Mouse (Mus musculus) neural tube, embryonic 12.5 days (tissue): ENCODE data around the gene Palm. TPM values are rescaled to one million over a fixed set of nuclear protein-coding genes. Genes with fewer than 3 reads are reported as not detected.

ENCODE experiments used
- ATAC-seq: fragments of 200-750 bp; cut with Nextera tagmentation; 2 replicates; pipeline ENCODE4 v1.8.0; 2017; ENCODE audit warnings: low read depth, mild to moderate bottlenecking, moderate TSS enrichment, moderate library complexity; ENCODE audit not compliant: low FRiP score
- H3K27ac ChIP-seq: fragments of 300-500 bp; sonication (generic); 2 replicates; pipeline ENCODE4 v1.5.1; 2016
- H3K27me3 ChIP-seq: fragments of 300-500 bp; sonication (generic); replicated peaks from 2 replicates; pipeline ENCODE4 v1.6.1; 2016; ENCODE audit warnings: mild to moderate bottlenecking
- H3K36me3 ChIP-seq: fragments of 300-500 bp; sonication (generic); 2 replicates; pipeline ENCODE4 v1.6.1; 2016; ENCODE audit warnings: mild to moderate bottlenecking
- H3K4me1 ChIP-seq: fragments of 300-500 bp; sonication (generic); 2 replicates; pipeline ENCODE4 v1.6.1; 2016
- H3K4me2 ChIP-seq: fragments of 300-500 bp; sonication (generic); replicated peaks from 2 replicates; pipeline ENCODE4 v1.6.1; 2016; ENCODE audit warnings: mild to moderate bottlenecking
- H3K4me3 ChIP-seq: fragments of 300-500 bp; sonication (generic); 2 replicates; pipeline ENCODE4 v1.5.1; 2016
- H3K9ac ChIP-seq: fragments of 300-500 bp; sonication (generic); 2 replicates; pipeline ENCODE4 v1.6.1; 2016; ENCODE audit warnings: mild to moderate bottlenecking
- H3K9me3 ChIP-seq: fragments of 300-500 bp; sonication (generic); 2 replicates; pipeline ENCODE4 v1.6.1; 2016; ENCODE audit warnings: mild to moderate bottlenecking
- WGBS: fragments of 180-500 bp; shearing (Covaris S2); methylation state at CpG from one replicate; pipeline ENCODE4 v1.1.7; 2016; 5-methylcytosine and 5-hydroxymethylcytosine counted together
- polyA plus RNA-seq: library from polyadenylated mRNA; unstranded; fragments of >200 nt; fragmentation: Nextera tagmentation; extraction: Ambion mirVana; gene quantifications from 2 replicates; pipeline ENCODE4 v1.2.1, GENCODE M21; 2016

The Palm gene
- polyA plus RNA-seq, 1 experiment from 2014 or later: 205 TPM

- ATAC-seq: no peak
- no peak within 1 kb of the TSS for H3K27ac ChIP-seq
- 90% methylated on average over 4 of the region's 4 CpGs for WGBS
Measured at GRCm38 (mm10) chr10:79790861-79791260, 2.5 kb upstream of the Palm start, which contains the start of gene Prss57. Gene Prss57, minus strand, starts transcription at chr10:79790961.

GRCm38 (mm10) chr10:79792339-79793040, 882 bp upstream of the Palm start:
- H3K9me3 ChIP-seq: no peaks in the 10 kb centered on the region
- no peaks in the 10 kb centered on the region for H3K36me3 ChIP-seq
- H3K9ac ChIP-seq: no peak overlapping the region
- peak overlapping the region; percentile 92; the same call in 1 of the 2 replicates for H3K4me3 ChIP-seq
- 85% methylated on average over 5 of the region's 5 CpGs for WGBS
- H3K4me2 ChIP-seq: peak overlapping the region; percentile 70; the same call in 1 of the 2 replicates
- H3K27ac ChIP-seq: no peak overlapping the region
- H3K27me3 ChIP-seq: 0 out of 2 replicates have a peak, but pooled peaks cover 4% of the 10 kb centered on the region
- ATAC-seq: no peak
- peaks cover 24% of the 10 kb centered on the region for H3K4me1 ChIP-seq

More at GRCm38 (mm10) chr10:79790861-79791260, 2.5 kb upstream of the Palm start, which contains the start of gene Prss57:
- 0 out of 2 replicates have a peak, but pooled peaks cover 4% of the 10 kb centered on the region for H3K27me3 ChIP-seq
- H3K9ac ChIP-seq: no peak within 1 kb of the TSS
- H3K4me2 ChIP-seq: no peak within 1 kb of the TSS
- H3K36me3 ChIP-seq: no peaks in the 10 kb centered on the region
- H3K9me3 ChIP-seq: no peaks in the 10 kb centered on the region
- H3K4me1 ChIP-seq: peaks cover 15% of the 10 kb centered on the region
- no peak within 1 kb of the TSS for H3K4me3 ChIP-seq

DNA sequence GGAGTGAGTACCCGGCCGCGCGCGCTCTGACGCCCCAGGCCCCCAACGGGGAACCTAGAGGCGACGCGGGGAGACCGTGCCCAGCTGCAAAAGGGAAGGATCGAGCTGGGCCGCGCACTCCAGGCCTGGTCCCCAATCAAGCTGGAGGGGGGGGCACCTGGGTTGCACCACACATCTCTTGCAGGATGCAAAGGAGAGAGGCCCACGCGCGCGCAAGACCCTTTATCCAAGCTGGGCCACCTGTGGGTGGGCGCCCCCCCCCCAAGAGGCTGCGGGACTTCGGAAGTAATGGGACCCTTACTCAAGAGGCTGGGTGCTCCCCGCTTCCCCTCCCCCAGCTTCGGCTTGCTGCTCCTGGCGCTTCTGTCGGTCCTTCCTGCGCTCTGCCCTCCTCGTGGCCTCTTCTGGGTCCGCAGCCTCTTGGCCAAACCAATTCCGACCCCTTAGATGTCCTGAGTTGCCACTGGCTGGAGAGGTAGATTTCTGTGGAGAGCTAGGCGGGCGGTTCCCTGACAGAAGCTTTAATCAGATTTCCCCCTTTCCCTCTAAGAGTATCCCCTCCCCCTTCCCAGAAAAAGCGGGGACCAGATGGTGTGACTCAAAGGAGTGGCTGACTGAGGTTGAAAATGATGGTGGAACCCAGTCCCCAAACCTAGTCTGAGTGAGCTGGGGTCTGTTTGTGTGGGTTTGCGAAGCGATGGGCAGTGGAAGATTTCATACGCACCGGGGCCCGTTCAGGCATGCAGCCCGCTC, 542 bp downstream of the Palm start:
- no peaks in the 10 kb centered on the region for H3K9me3 ChIP-seq
- peak overlapping the region; percentile 92 for H3K4me3 ChIP-seq
- H3K4me1 ChIP-seq: peaks cover 33% of the 10 kb centered on the region
- peak overlapping the region; percentile 46 for H3K27ac ChIP-seq
- WGBS: under 1% methylated on average over 38 of the region's 38 CpGs
- peak; percentile 36; the same call in 1 of the 2 replicates for ATAC-seq
- 0 out of 2 replicates have a peak, but pooled peaks cover 4% of the 10 kb centered on the region for H3K27me3 ChIP-seq
- peak overlapping the region; percentile 98 for H3K9ac ChIP-seq
- H3K4me2 ChIP-seq: peak overlapping the region; percentile 70
- H3K36me3 ChIP-seq: no peaks in the 10 kb centered on the region

DNA sequence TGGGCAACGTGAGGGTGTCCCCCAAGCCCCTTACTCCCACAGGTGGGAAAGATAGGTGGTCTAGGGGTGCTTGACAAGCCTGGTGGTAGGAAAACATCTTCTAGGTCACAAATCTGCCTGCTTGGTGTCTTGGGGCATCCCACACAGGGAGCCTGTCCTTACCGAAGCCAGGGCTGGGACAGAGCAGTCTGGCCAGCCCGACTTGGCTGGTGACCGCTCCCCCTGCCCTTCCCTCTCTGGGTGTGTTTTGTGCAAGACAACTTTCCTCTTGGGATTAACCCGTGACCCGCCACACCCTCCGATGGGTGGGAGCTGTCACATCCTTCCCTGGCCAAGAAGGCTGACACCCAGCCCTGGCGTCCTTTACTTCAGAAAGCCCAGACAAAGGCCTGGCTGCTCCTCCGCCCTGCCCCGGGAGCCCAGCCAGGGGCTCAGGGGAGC, 1.1 kb downstream of the Palm start:
- Histone ChIP-seq H3K9me3 (no peaks in the 10 kb centered on the region), H3K4me2 (peak overlapping the region; percentile 70), H3K4me3 (peak overlapping the region; percentile 92), H3K9ac (peak overlapping the region; percentile 98), H3K36me3 (no peaks in the 10 kb centered on the region), H3K27me3 (0 out of 2 replicates have a peak, but pooled peaks cover 1% of the 10 kb centered on the region), H3K27ac (peak overlapping the region; percentile 46; the same call in 1 of the 2 replicates), H3K4me1 (peaks cover 33% of the 10 kb centered on the region)
- WGBS: 7% methylated on average over 10 of the region's 10 CpGs
- ATAC-seq: peak; percentile 43; the same call in 1 of the 2 replicates

DNA sequence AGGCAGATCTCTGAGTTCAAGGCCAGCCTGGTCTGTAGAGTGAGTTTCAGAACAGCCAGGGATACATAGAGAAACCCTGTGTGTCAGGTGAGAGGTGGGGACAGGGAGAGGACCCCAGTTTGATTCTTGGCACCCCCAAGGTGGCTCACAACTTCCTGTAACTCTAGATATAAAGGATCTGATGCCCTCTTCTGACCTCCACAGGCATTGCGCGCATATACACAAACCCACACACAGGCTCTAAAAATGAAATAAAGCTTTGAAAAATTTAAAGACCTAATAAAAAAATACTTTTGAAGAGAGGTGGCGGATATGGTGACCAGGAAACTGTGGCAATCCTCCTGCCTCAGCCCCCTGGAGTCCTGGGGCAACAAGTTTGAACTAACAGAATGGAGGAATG, 2.5 kb downstream of the Palm start:
- 98% methylated on average over 3 of the region's 3 CpGs for WGBS
- Histone ChIP-seq H3K27ac (no peak overlapping the region), H3K4me1 (peaks cover 37% of the 10 kb centered on the region), H3K27me3 (no peaks in the 10 kb centered on the region), H3K9me3 (no peaks in the 10 kb centered on the region), H3K9ac (no peak overlapping the region), H3K4me3 (no peak overlapping the region), H3K36me3 (0 out of 2 replicates have a peak, but pooled peaks cover 3% of the 10 kb centered on the region), H3K4me2 (0 out of 2 replicates have a peak overlapping the region, but pooled peaks have one; percentile 3)
- ATAC-seq: no peak

DNA sequence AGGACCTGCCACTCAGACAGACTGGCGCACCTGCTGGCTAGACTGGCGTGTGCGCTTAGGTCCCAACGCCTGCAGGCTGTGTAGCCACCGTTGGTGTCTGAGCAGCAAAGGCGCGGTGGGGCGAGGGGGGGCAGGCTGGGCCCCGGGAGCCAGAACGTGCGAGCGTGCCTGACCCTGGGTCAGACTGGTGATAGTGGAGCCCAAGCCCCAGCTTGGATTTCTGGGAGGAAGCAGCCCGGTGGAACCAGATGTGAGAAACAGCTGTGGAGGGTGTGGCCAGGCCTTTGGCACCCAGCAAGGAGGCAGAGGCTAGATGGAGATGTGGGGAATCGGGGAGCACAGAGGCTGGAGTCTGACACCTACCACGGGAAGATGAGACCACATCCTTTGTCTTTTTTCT, 4.0 kb downstream of the Palm start:
- Histone ChIP-seq H3K36me3 (0 out of 2 replicates have a peak, but pooled peaks cover 3% of the 10 kb centered on the region), H3K4me2 (peak overlapping the region; percentile 40), H3K4me3 (peak overlapping the region; percentile 15), H3K4me1 (peaks cover 49% of the 10 kb centered on the region), H3K27me3 (no peaks in the 10 kb centered on the region), H3K9me3 (no peaks in the 10 kb centered on the region), H3K27ac (peak overlapping the region; percentile 27; the same call in 1 of the 2 replicates), H3K9ac (peak overlapping the region; percentile 26; the same call in 1 of the 2 replicates)
- ATAC-seq: no peak
- WGBS: 42% methylated on average over 15 of the region's 15 CpGs

GRCm38 (mm10) chr10:79798289-79798928, 5.0 kb downstream of the Palm start:
- Histone ChIP-seq H3K9ac (no peak overlapping the region), H3K9me3 (no peaks in the 10 kb centered on the region), H3K36me3 (0 out of 2 replicates have a peak, but pooled peaks cover 3% of the 10 kb centered on the region), H3K4me2 (no peak overlapping the region), H3K4me1 (peaks cover 57% of the 10 kb centered on the region), H3K27me3 (no peaks in the 10 kb centered on the region), H3K4me3 (no peak overlapping the region), H3K27ac (no peak overlapping the region)
- 91% methylated on average over 12 of the region's 12 CpGs for WGBS
- ATAC-seq: no peak

- WGBS: 82% methylated on average over 11 of the region's 11 CpGs
- Histone ChIP-seq H3K36me3 (0 out of 2 replicates have a peak, but pooled peaks cover 3% of the 10 kb centered on the region), H3K4me1 (peaks cover 65% of the 10 kb centered on the region), H3K4me2 (no peak overlapping the region), H3K27me3 (no peaks in the 10 kb centered on the region), H3K27ac (no peak overlapping the region; the same call in 1 of the 2 replicates), H3K9ac (no peak overlapping the region), H3K9me3 (no peaks in the 10 kb centered on the region), H3K4me3 (no peak overlapping the region)
- no peak for ATAC-seq
Measured at GRCm38 (mm10) chr10:79800508-79800907, 7.1 kb downstream of the Palm start.

DNA sequence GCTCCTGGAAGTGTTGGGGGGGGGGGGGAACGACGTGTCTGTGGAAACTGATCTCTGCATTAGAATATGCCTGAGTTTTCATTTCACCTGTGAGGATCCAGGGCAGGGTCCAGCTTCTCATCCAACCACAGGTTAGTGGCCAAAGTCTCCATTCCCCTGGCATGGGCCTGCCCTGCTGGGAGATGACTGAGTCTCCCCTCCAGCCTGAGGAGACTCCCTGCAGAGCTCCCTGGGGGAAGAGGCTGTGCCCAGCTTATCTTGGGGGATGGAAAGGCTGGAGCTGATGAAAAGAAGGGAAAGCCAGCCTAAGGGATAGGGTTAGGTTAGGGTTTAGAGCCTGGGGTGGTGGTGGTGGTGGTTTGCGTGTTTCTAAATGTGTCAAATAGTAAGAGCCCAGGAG, 8.5 kb downstream of the Palm start:
- peaks cover 73% of the 10 kb centered on the region for H3K4me1 ChIP-seq
- no peak for ATAC-seq
- 43% methylated on average over 3 of the region's 3 CpGs for WGBS

GRCm38 (mm10) chr10:79802331-79802971, 9.1 kb downstream of the Palm start:
- no peak overlapping the region for H3K4me3 ChIP-seq
- H3K4me1 ChIP-seq: peaks cover 75% of the 10 kb centered on the region
- ATAC-seq: no peak
- no peaks in the 10 kb centered on the region for H3K9me3 ChIP-seq
- peak overlapping the region; percentile 13; the same call in 1 of the 2 replicates for H3K9ac ChIP-seq
- H3K27ac ChIP-seq: peak overlapping the region; percentile 91
- H3K4me2 ChIP-seq: peak overlapping the region; percentile 34
- no peaks in the 10 kb centered on the region for H3K27me3 ChIP-seq
- 41% methylated on average over 11 of the region's 11 CpGs for WGBS
- H3K36me3 ChIP-seq: peaks cover 12% of the 10 kb centered on the region; the same call in 1 of the 2 replicates

More for the DNA sequence above, 8.5 kb downstream of the Palm start:
- Histone ChIP-seq H3K4me3 (no peak overlapping the region), H3K9ac (no peak overlapping the region), H3K27me3 (no peaks in the 10 kb centered on the region), H3K36me3 (peaks cover 6% of the 10 kb centered on the region; the same call in 1 of the 2 replicates), H3K27ac (no peak overlapping the region; the same call in 1 of the 2 replicates), H3K4me2 (peak overlapping the region; percentile 34), H3K9me3 (no peaks in the 10 kb centered on the region)

- Histone ChIP-seq H3K9me3 (no peaks in the 10 kb centered on the region), H3K27me3 (no peaks in the 10 kb centered on the region), H3K9ac (peak overlapping the region; percentile 10; the same call in 1 of the 2 replicates), H3K4me2 (peak overlapping the region; percentile 62), H3K4me1 (peaks cover 74% of the 10 kb centered on the region), H3K36me3 (peaks cover 25% of the 10 kb centered on the region), H3K4me3 (peak overlapping the region; percentile 20; the same call in 1 of the 2 replicates), H3K27ac (peak overlapping the region; percentile 91)
- ATAC-seq: peak; percentile 93
- WGBS: 3% methylated on average over 29 of the region's 29 CpGs
Measured at GRCm38 (mm10) chr10:79803716-79804323, 10.4 kb downstream of the Palm start.
